Comparison of ENCODE assay signal across 15 mouse cellular contexts in the genomic region with DNA sequence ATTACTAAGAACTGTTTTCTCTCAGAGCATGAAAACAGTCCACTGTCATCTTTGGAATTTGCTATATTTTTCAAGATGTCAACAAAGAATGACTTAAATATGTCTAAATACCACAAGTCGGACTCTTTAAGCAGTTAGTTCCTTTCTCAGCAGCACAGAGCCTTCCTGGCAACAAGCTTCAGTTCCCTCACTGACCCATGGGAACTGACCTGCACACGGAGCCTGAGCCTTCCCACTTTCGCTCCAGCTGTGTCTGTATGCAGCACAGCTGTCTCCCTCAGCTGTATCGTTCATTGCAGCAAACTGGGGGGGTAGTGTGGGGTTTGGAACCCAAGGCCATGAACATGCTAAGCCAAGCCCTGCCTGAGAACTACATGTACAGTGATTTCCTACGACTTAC.
DNase-seq lines count a peak whose midpoint lies in the region; ATAC-seq and TF ChIP-seq lines count a peak whose summit lies in the region.
"Had no signal": no experiment of that assay in that cellular context is flagged by ENCODE, and none has a peak within 500 bp of the region (broad histone marks: within the 10 kb centered on the region; RNA-seq: fewer than 3 reads in every experiment).

No protein-coding gene starts in this region.

- DNase-seq in CH12.LX (ENCODE audit: extremely low read depth) = no peak
- peak; percentile 42 for DNase-seq in heart, adult 8-10 months (ENCODE audit: low spot score)
- peak; percentile 7 for DNase-seq in lung, postnatal 14 days
- no peak for DNase-seq in spleen, adult 12 weeks (ENCODE audit: low spot score)
- no peak for DNase-seq in cerebellum, adult 9-11 months
- DNase-seq in hindbrain, embryonic 10.5 days (ENCODE audit: low spot score) = no peak
- DNase-seq: cerebellum, adult 2 months; liver, embryonic 13.5 days; right cerebral cortex, adult 18-20 months had no signal

- dilution Hi-C loops in CH12.LX (cut with MboI; ENCODE audit: extremely low pct_ligation_motif_present, extremely low pct_unique_long_range_greater_than_20kb, low sequenced_read_pairs) = no loop called here

- no peak for TF ChIP-seq EP300 in CH12.LX (IDR thresholded peaks at IDR 0.05; ENCODE audit: low read length)

- H3K27ac ChIP-seq in intestine, embryonic 15.5 days = no peak overlapping the region
- no peak overlapping the region for H3K27ac ChIP-seq in intestine, postnatal 0 days (ENCODE audit: low read depth, low read length)
- no peak overlapping the region for H3K27ac ChIP-seq in CH12.LX (ENCODE audit: insufficient read depth, low read depth)
- H3K27ac ChIP-seq in hindbrain, embryonic 10.5 days = no peak overlapping the region
- H3K27ac ChIP-seq: forebrain, embryonic 10.5 days; hindbrain, embryonic 15.5 days; liver, embryonic 13.5 days; midbrain, embryonic 13.5 days; neural tube, embryonic 13.5 days had no signal

- 51% methylated on average over 5 of the region's 5 CpGs for WGBS in intestine, embryonic 15.5 days
- 62% methylated on average over 5 of the region's 5 CpGs for WGBS in intestine, postnatal 0 days
- 76% methylated on average over 5 of the region's 5 CpGs for WGBS in hindbrain, embryonic 10.5 days

- H3K27me3 ChIP-seq in intestine, embryonic 15.5 days (replicated peaks) = no peaks in the 10 kb centered on the region
- H3K27me3 ChIP-seq in intestine, postnatal 0 days (replicated peaks; ENCODE audit: control insufficient read depth, insufficient read depth, low read length) = no peaks in the 10 kb centered on the region
- H3K27me3 ChIP-seq in CH12.LX (replicated peaks) = no peaks in the 10 kb centered on the region
- H3K27me3 ChIP-seq in hindbrain, embryonic 10.5 days (ENCODE audit: insufficient read depth, poor library complexity, severe bottlenecking) = no peaks in the 10 kb centered on the region
- H3K27me3 ChIP-seq: hindbrain, embryonic 15.5 days; liver, embryonic 13.5 days; midbrain, embryonic 13.5 days; neural tube, embryonic 13.5 days had no signal

- H3K4me1 ChIP-seq in intestine, embryonic 15.5 days (replicated peaks) = no peaks in the 10 kb centered on the region
- no peaks in the 10 kb centered on the region for H3K4me1 ChIP-seq in intestine, postnatal 0 days (replicated peaks; ENCODE audit: control insufficient read depth, insufficient read depth, low read length)
- peaks cover 3 to 7% of the 10 kb centered on the region in 2 experiments; a peak in 3 of 4 replicates for H3K4me1 ChIP-seq in CH12.LX (ENCODE audit: control insufficient read depth in 1 of 2, insufficient read depth in 2 of 2)
- H3K4me1 ChIP-seq in hindbrain, embryonic 10.5 days (replicated peaks) = 0 out of 2 replicates have a peak, but pooled peaks cover 3% of the 10 kb centered on the region
- H3K4me1 ChIP-seq: forebrain, embryonic 10.5 days; hindbrain, embryonic 15.5 days; liver, embryonic 13.5 days; midbrain, embryonic 13.5 days; neural tube, embryonic 13.5 days had no signal

- ATAC-seq in intestine, embryonic 15.5 days = peak; percentile 41; the same call in 1 of the 2 replicates
- no peak for ATAC-seq in intestine, postnatal 0 days
- ATAC-seq: midbrain, embryonic 13.5 days had no signal

- no peak for TF ChIP-seq POLR2A in CH12.LX (IDR thresholded peaks at IDR 0.05; ENCODE audit: low read depth, low read length)

- no peak for TF ChIP-seq RAD21 in CH12.LX (IDR thresholded peaks at IDR 0.05; ENCODE audit: low read depth, low read length)

- H3K4me2 ChIP-seq in intestine, embryonic 15.5 days (replicated peaks) = no peak overlapping the region
- no peak overlapping the region for H3K4me2 ChIP-seq in intestine, postnatal 0 days (replicated peaks; ENCODE audit: low read depth)
- H3K4me2 ChIP-seq in CH12.LX (ENCODE audit: insufficient read depth, low read depth, poor library complexity, severe bottlenecking) = peak overlapping the region; percentile 22
- H3K4me2 ChIP-seq: hindbrain, embryonic 15.5 days; liver, embryonic 13.5 days; midbrain, embryonic 13.5 days; neural tube, embryonic 13.5 days had no signal

- no peaks in the 10 kb centered on the region for H3K9me3 ChIP-seq in intestine, embryonic 15.5 days
- no peaks in the 10 kb centered on the region for H3K9me3 ChIP-seq in intestine, postnatal 0 days (ENCODE audit: control insufficient read depth)
- no peaks in the 10 kb centered on the region for H3K9me3 ChIP-seq in CH12.LX (replicated peaks; ENCODE audit: low read length)
- no peaks in the 10 kb centered on the region for H3K9me3 ChIP-seq in hindbrain, embryonic 10.5 days
- H3K9me3 ChIP-seq: forebrain, embryonic 10.5 days; hindbrain, embryonic 15.5 days; liver, embryonic 13.5 days; midbrain, embryonic 13.5 days; neural tube, embryonic 13.5 days had no signal

- no peaks in the 10 kb centered on the region for H3K79me2 ChIP-seq in CH12.LX (replicated peaks; ENCODE audit: control insufficient read depth, extremely low read depth, insufficient read depth, poor library complexity, severe bottlenecking)

- H3K4me3 ChIP-seq in intestine, embryonic 15.5 days (replicated peaks) = no peak overlapping the region
- no peak overlapping the region for H3K4me3 ChIP-seq in intestine, postnatal 0 days (ENCODE audit: low read depth, low read length)
- H3K4me3 ChIP-seq in CH12.LX (replicated peaks in 1 of 3; ENCODE audit: low read depth in 2 of 3, low read length in 2 of 3, poor library complexity in 1 of 3) = no peak overlapping the region
- no peak overlapping the region for H3K4me3 ChIP-seq in hindbrain, embryonic 10.5 days
- H3K4me3 ChIP-seq: forebrain, embryonic 10.5 days; hindbrain, embryonic 15.5 days; liver, embryonic 13.5 days; midbrain, embryonic 13.5 days; neural tube, embryonic 13.5 days had no signal

- no peaks in the 10 kb centered on the region for H3K36me3 ChIP-seq in intestine, embryonic 15.5 days
- H3K36me3 ChIP-seq in intestine, postnatal 0 days (ENCODE audit: control insufficient read depth, insufficient read depth) = no peaks in the 10 kb centered on the region
- H3K36me3 ChIP-seq in CH12.LX (replicated peaks in 1 of 2; ENCODE audit: control insufficient read depth in 1 of 2, insufficient read depth in 1 of 2, low read length in 1 of 2) = no peaks in the 10 kb centered on the region
- no peaks in the 10 kb centered on the region for H3K36me3 ChIP-seq in hindbrain, embryonic 10.5 days
- H3K36me3 ChIP-seq: forebrain, embryonic 10.5 days; hindbrain, embryonic 15.5 days; liver, embryonic 13.5 days; midbrain, embryonic 13.5 days; neural tube, embryonic 13.5 days had no signal

- TF ChIP-seq CTCF in intestine, postnatal 0 days (IDR thresholded peaks at IDR 0.05; ENCODE audit: low read depth) = no peak
- no peak for TF ChIP-seq CTCF in CH12.LX (conservative IDR thresholded peaks at IDR 0.05 in 1 of 2, IDR thresholded peaks at IDR 0.05 in 1 of 2; ENCODE audit: low read depth in 2 of 2, low read length in 2 of 2)

- no peak overlapping the region for H3K9ac ChIP-seq in intestine, embryonic 15.5 days
- H3K9ac ChIP-seq in intestine, postnatal 0 days (ENCODE audit: low read depth, low read length) = no peak overlapping the region
- H3K9ac ChIP-seq in CH12.LX (ENCODE audit: insufficient read depth, low read depth) = no peak overlapping the region
- H3K9ac ChIP-seq: hindbrain, embryonic 15.5 days; liver, embryonic 13.5 days; midbrain, embryonic 13.5 days; neural tube, embryonic 13.5 days had no signal

- in situ Hi-C loops in CH12.LX (cut with MboI; ENCODE audit: low pct_ligation_motif_present, low pct_unique_long_range_greater_than_20kb, low sequenced_read_pairs) = no loop called here

TF ChIP-seq in CH12.LX, 34 proteins besides CTCF, POLR2A, EP300 and RAD21:
- TF ChIP-seq TCF12 (IDR thresholded peaks at IDR 0.05; ENCODE audit: low read depth, low read length) = peak; percentile 18; the same call in 1 of the 2 replicates
- no peak for TF ChIP-seq MXI1 (IDR thresholded peaks at IDR 0.05; ENCODE audit: low read depth, low read length)

Comparison
In these comparisons a context has a peak if more than half of its experiments do, and no peak if none do; other contexts are left out.
1. DNase-seq: peak in heart, adult 8-10 months (single experiment) and lung, postnatal 14 days (single experiment); none in CH12.LX (single experiment), spleen, adult 12 weeks (single experiment), cerebellum, adult 9-11 months (single experiment) and hindbrain, embryonic 10.5 days (single experiment).